Mouse (Mus musculus) layer of hippocampus, postnatal 10 days (tissue): ENCODE results near the gene Wfdc15a. TPM values are rescaled to one million over a fixed set of nuclear protein-coding genes. Genes with fewer than 3 reads are reported as not detected.
"Not testable (repeated sequence)": the region's sequence is repeated elsewhere in the genome, so short reads cannot be mapped to it uniquely, and the experiment has no call there.

Experiments used
- DNase-seq, 2 experiments: peaks; one replicate each; pipeline ENCODE4 v3.0.0; 2021; ENCODE audit warnings: low spot score in 2 of 2
- long read RNA-seq: library from polyadenylated mRNA; stranded (forward); transcript quantifications from one replicate; pipeline ENCODE4 v2.0.0, GENCODE M21; 2023
- total RNA-seq, 2 experiments: library from RNA; stranded (reverse); gene quantifications; 2 replicates each; pipeline ENCODE4 v1.2.3; 2021

Wfdc15a gene
- total RNA-seq, result not detected
- long read RNA-seq, result 0 reads

DNA sequence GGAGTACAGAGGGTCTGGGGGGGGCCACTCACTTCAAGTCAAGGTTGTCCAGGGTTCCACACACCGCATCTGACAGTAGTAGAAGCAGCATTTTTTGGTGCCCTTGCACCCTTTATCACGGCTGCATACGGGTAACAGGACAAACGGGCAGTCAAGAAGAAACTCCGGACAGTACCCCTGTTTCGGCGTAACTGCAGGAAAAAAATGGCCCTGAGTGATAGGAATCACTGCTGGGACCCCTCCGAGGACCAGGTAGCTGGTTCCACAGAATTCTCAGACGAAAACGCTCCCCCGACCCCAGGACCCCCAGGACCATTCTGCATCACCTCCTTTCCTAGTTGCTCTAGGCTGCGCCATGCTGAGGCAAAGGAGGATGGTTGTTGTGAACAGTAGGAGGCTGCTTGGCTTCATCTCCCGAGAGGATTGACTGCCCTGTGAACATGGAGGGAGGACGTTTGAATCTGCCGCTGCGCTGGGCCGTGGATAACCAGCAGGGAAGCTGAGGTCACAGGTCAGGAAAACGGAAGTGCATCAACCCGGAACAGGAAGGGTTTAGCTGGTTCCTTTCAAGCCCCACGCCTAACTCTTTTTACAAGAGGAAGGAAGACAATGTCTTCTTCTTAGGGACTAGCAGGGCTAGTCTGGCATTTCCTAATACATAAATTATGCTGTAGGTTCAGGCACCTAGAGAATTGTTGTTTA lies at the start of gene Wfdc15a:
Gene Wfdc15a (minus strand): TSS at position 505 of the 702 bp plus-strand sequence.
- DNase-seq, result no peak

DNA sequence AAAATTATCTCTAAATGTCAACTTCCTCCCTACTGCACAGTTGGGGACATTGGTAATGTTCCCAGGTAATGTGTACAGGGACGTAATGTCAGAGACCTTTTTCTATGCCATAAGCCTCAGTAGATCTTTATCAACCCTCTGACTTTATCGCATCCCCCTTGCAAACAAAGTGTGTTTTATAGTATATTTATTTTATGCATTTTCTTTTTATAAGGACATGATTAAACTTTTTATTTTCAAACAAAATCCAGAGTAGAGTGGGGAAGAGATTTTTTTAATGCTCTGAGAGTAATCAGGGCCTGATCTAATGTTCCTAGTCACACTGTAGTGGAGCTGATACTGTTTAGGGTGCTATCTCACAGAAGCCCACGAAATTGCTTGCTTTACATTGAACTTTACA lies 38.4 kb upstream of the Wfdc15a start, which contains the start of gene Svs2:
Gene Svs2 (minus strand): TSS at position 101 of the 400 bp plus-strand sequence.
- no peak for DNase-seq

DNA sequence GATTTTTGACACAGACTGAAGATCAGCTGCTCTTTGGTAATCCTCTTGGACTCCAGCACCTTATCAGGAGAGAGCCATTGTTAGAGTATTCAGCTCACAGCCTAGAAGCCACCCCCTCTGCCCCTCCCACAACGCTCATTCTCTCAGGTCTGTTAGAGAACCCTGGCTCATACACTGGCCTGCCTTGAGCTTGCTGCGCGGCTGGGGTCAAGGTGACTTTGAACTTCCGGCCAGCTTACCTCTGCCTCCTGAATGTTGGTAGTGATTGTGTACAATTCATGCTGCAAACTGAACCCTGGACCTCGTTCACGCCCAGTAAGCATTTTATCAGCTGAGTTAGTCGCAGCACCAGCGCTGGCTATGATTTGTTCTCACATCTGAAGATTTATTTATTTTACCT lies 32.7 kb upstream of the Wfdc15a start:
- DNase-seq, result no peak

DNA sequence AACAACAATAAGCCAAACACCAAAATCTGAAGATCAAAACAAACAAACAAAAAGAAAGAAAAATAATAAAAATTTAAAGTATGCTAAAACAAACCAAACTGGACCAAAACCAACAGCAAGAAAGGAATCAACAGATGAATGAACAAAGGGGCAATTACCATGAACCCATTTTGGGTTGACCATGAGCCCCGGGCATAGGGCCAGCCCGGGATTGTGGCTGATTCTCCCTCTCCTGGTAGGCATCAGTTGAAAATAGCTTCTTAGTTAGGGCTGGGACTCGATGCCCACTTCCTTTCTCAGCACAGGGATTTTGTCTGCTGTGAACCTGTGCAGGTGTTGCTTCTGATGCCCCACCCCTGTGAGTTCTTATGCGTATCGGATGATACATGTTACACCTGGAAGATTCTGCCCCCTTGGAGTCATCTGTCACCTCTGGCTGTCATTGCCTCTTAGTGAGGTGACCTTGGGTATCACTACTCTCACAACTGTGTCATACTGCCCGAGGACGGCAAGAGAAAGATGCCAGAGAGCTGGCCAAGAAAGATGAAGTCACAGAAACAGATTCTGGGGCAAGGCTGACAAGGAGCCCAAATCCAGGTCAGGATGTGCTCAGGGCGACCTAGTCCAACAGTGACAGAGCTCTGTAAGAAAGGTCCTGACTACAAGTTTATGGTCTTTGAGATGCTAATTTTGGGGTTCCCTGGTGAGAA lies 28.6 kb upstream of the Wfdc15a start:
- no peak for DNase-seq

DNA sequence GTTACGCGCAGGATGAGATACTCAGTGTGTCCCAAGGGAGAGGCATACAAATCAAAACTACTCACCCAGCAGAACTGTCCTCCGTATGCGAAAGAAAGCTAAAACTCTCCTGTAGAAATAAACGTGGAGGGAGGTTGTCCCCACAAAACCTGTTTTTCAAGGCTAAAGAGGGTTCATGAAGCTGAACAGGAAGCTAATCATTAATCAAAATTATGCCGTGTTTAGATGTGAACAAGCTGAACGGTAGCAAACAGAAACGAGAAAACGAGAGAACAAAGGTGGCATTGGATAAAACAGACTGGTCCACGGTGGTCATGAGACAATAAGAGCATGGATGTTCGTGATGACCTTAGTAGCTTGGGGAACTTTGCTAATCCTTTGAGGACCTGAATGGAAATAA lies 21.6 kb upstream of the Wfdc15a start, which contains the start of gene Wfdc15b:
Gene Wfdc15b (minus strand): TSS at position 139 of the 400 bp plus-strand sequence.
- no peak for DNase-seq

DNA sequence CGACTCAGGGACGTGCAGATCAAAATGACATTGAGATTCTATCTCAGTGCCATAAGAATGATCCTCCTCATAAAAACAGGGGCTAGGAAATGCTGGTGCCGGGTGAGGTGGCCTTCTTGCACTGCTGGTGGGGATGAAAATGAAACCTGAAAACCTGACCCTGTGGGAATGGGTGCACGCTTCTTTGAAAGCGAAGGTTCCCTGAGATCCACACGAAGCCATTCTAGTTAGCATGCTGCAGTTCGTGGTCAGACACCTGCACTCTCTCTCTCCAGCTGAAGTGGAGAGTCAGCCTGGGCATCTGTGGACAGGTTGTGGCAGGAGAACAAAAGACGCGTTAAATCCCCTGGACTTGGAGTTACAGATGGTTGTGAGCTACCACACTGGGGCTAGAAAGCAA lies 19.4 kb upstream of the Wfdc15a start:
- DNase-seq, result no peak

DNA sequence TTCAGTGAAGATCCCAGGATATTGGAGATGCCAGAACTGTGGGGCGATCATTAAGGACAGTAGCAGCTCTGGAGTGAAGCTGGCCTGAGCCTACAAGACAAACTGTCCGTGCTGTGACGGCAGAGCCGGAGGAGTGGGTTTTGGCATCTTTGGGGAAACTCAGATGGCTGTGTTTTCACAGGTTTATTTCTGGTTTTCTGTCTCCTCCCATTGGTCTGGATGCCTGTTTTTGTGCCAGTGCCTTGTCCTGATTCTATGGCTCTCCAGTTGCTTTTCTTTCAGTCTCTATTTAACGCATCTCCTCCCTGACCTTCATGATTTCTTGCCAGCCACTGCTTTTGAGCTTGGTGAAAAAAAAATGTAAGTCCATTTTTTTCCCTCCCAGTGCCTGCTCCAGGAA lies 12.8 kb upstream of the Wfdc15a start:
- peak in 1 of 2 experiments; percentile 12 for DNase-seq

DNA sequence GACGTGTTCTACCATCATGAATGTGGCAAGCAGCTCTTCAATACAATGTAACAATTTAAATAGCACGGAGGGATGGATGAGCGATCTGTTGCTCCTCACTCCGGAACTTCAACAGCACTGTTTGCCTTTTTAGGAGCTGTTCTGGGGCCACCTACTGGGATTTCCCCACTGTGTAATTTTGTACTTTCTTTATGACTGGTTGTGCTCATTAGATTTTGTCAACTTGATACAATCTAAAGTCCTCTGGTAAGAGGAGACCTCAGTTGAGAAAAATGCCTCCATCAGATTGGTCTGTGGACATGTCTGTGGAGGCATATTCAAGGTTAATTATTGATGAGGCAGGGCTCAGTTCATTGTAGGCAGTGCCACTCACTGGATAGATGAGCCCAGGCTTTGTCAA lies 11.0 kb upstream of the Wfdc15a start:
- DNase-seq, result no peak

DNA sequence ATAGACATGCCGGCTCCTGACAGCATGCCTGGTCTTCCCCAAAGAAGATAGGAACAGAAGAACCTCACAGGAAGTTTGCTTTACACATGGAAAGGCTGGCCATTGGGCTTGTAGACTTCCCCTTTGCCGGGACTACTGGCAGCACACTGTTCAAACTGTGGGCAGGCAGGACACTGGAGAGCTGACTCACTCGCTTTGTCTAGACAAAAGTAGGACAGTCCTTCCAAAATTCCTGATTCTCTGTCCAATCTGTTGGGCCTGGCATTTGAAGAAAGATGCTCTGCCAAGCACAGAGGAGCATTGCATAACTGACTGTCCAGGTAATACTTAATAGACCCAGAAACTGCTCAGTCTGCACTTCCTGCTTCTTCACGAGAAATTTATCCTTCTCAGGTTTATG lies 6.7 kb upstream of the Wfdc15a start:
- no peak for DNase-seq

DNA sequence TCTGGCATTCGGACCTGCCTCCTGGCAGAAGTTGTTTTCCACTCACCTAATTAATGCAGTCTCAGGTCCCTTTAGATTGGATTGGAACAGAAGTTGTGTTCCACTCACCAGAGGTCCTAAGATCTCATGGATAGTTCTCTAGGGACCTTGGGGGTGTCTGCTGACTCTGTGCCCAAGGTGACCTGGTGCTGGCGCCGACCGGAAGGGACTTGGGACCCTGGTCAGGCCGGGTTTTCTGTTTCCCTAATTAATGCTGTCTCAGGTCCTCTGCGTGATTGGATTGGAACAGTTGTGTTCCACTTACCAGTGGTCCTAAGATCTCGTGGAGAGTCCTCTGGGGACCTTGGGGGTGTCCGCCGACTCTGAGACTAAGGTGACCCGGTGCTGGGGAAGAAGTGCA lies 6.1 kb upstream of the Wfdc15a start:
- not testable (repeated sequence) for DNase-seq

DNA sequence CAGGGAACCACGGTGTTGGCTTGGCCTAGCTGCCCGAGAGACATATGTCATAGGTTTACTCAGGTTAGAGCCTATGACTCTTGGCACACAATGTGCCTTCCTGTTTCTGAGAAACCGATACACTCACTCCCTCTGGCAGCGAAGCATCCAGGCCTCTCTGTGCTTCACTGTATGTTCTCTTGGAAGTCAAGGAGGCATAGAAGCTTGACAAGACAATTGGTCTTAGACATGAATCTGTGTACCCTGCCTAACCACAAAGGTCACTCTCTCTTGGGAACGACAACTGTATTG lies 3.3 kb downstream of the Wfdc15a start:
- no peak for DNase-seq

DNA sequence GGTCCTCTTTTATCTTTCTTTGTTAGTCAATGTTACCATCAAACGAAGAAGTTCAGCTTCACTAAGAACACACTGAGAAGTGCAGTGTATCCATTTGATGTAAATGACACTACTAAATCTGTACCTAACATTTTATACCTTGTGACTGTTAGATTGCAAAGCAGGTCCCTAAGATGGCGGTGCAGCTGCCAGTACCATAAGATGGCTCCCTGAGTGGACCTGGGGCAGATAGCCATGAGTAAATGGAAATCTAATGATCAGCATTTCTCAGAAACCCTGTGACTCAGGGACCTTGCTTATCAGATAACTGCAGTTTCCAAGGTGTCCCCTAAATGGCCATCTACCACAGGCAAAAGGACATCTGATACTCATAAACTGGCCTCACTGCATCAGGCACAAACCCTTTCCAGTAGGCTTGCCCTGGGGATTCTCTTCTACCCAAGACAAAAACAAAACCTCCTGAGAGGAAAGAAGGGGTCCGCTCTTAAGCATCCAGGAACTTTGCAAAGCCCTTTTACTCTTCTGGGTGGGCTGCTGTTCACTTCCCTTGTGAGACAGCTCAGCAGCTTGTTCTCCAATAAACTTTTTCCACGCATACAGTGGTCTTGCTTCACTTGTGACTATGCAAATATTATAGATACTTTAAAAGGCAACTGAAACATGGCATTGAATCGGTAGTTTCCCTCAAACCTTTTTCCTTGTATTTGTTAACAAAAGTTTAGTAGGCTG lies 3.8 kb downstream of the Wfdc15a start:
- no peak for DNase-seq

DNA sequence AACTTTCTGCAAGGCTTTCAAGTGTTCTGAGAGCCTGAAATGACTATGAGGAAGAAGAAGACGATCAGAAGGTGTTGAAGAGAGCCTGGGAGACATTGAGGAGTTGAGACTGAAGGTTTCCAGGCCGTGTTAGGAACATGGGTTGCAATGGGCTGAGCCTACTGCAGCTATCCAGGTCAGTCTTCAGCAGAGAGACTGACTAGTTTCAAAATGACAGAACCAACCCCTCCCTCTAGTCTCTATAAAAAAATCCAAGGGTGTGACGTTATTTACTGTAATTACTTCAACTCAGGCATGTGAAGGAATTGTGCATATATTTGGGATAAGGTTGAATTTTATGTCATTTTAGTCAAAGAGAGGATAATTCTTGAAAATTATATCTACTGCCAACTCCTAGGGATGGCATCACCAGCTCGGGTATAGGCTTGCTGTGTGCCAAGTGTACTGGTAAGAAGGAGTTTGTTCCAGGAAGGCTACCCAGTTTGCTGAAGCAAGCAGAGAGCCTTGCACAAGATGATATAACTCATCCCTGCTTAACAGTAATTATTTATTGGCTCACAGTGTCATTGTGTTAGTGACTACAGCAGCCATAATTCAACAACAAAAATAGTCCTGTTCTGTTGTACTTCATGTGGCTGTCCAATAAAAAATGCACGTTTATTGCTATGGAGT lies 4.8 kb downstream of the Wfdc15a start:
- no peak for DNase-seq

DNA sequence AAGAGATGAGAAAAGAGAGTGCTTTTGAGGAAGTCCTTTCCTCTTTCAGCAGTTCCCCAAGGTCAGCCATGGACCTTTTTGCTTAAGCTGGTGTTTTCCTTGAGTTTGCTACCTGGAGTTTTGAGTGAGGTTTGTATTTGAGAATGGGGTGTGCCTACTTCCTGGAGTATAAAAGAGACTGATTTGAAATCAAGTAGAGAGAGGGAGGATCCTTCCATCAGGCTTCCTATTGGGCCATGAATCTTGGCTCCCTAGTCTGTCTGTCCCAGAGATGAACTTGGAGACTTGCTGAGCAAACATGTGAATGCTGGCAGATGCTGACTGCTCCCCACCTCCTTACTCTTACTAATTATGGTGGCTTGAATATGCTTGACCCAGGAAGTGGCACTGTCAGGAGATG lies 7.7 kb downstream of the Wfdc15a start:
- no peak for DNase-seq

DNA sequence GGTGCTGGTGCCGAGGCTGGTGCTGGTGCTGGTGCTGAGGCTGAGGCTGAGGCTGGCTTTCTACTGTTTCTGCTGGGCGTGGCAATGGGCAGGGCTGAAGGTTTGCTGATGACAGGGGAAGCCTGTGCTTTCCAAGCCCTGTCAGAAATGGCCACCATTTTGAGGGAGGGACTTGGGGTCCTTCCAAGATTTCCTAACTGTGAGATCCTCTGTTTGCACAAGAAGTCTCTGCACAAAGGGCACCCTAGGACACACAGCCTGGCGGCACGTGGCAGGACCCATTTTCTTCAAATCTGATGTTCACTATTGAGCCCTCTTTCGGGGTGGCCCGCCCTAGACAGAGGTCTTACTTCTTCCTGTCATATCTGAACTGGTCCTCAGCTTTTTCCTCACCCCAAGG lies 9.4 kb downstream of the Wfdc15a start, which contains the start of gene Wfdc12:
Gene Wfdc12 (minus strand): TSS at position 33 of the 400 bp plus-strand sequence.
- no peak for DNase-seq

DNA sequence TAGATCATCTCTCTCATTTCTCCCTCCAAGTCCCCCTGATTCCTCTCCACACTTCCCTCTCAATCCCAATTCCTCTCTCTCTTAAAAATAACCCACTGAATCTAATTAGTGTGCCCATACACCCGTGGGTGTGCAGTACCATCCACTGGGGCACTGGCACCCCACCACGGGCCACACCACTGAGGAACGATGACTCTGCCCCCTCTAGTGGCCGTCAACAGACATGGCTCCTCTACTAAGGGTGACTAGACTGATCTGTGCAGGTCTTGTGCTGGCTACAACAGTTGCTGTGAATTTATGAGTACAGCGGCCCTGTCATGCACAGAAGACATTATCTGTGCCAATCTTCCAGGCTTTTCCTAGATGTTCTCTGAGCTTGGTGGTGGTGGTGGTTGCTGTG lies 11.2 kb downstream of the Wfdc15a start:
- no peak for DNase-seq

DNA sequence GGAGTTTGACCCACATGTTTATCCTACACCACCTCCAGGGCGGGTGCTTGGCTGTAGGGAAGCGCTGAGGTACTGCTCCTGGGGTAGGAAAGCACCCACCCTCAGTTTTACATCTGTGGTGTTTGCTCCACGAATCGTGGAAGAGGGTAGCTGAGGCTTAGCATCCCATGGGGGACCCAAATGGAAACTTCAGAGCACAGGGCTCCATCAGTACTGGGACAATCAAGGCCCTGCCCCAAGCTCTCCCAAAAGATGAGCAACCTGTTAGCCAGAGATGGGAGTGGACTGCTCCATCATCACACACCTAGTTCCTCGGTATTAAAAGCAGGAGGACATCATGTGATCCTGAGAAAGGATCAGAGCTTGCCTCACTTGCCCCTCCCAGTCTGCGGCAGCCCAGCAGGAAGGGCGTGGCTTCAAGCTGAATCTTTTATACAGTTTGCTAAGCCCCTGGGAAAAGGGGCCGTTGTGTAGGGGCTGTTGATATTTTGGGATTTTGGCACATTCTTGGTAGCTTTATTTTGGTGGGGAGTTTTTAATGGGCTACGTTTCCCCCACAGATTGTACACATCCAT lies 15.7 kb downstream of the Wfdc15a start:
- no peak for DNase-seq

DNA sequence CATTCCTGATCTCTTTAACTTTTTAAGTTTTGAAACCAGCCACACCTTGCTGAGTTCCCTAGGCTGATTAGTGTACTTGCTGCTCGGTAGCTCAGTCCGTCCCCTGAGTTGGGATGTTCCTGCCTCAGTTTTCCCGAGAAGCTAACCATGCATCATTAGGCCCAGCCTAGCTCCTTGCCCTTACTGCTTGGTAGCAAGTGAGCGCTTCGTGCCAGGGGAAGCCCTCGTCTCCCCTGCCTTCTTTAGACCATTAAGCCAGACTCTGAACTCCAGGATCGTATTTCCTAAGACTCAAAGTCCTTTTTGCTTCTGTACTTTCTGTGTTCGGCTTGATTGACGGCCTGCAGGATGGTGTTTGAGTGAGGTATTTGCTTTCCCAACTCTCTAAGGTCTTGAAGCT lies 16.6 kb downstream of the Wfdc15a start:
- no peak for DNase-seq

DNA sequence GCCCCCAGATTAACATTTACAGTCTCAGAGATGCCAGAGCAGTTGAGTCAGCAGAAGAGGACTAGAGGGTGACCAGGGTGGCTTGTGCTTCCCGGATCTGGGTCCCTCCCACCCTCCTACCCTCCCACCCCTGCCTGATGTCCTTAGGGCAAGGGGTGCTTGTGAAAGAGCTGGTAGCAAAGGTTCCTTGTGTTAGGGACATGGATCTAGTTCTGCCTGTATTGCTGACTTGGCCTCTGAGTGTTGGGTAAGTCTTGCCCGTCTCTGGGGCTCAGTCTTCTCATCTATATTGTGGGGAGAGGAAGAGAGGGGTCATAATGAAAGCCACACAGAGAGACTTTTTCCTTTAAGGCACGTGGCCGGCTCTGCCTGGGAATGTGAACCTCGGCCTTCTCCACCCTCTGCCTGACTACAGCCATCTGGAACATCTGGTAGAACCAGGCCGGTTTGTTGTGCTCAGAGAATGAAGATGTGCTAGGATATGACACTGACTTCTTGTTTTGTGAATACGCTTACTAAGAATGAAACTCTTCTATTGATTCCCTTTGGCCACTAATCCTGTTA lies 17.2 kb downstream of the Wfdc15a start, which contains the start of gene Wfdc5:
Gene Wfdc5 (minus strand): TSS at position 51 of the 564 bp plus-strand sequence.
- DNase-seq, result no peak

DNA sequence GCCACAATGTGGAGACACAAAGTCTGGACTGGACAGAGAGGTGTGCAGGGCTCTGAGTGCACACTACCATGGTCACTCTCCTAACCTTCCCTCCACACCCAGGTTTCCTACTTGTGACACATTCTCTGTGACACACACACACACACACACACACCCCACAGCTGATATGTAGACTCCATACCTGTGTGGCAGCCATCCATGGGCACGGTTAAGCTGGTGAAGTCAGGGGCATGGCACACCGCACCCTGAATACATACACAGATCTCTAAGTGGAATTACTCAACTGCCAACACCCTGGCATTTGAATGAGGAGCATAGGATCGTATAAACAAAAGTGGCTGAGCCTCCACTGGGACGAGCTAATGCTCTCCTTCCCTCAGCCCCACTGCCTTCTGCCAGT lies 19.2 kb downstream of the Wfdc15a start:
- DNase-seq, result no peak

DNA sequence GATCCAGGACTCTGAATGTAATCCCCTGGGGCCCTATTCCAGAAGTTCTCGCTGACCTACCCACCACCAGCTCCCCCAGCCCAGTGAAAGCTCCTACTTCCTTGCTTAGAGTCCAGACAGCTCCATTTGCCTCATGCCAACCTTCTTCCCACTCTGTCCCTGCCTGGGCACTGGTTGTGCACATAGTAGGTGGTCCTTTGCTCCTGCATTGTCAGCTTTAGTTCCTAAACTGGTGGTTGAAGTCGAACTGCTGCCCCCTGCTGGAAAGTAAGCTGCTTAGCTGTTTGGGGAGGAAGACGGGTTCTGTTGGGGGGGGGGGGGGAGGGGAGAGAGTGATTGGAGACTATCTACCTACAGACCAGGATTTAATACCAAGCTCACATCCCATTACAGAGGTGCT lies 19.8 kb downstream of the Wfdc15a start:
- peak; percentile 41 to 48 for DNase-seq
